Mouse (Mus musculus) retina, embryonic 14.5 days (tissue): ENCODE measurements around the gene Intu.

ENCODE experiments used
- DNase-seq: peaks from one replicate; pipeline ENCODE4 v3.0.0-alpha.2; 2015; ENCODE audit warnings: low spot score

The Intu gene

DNA sequence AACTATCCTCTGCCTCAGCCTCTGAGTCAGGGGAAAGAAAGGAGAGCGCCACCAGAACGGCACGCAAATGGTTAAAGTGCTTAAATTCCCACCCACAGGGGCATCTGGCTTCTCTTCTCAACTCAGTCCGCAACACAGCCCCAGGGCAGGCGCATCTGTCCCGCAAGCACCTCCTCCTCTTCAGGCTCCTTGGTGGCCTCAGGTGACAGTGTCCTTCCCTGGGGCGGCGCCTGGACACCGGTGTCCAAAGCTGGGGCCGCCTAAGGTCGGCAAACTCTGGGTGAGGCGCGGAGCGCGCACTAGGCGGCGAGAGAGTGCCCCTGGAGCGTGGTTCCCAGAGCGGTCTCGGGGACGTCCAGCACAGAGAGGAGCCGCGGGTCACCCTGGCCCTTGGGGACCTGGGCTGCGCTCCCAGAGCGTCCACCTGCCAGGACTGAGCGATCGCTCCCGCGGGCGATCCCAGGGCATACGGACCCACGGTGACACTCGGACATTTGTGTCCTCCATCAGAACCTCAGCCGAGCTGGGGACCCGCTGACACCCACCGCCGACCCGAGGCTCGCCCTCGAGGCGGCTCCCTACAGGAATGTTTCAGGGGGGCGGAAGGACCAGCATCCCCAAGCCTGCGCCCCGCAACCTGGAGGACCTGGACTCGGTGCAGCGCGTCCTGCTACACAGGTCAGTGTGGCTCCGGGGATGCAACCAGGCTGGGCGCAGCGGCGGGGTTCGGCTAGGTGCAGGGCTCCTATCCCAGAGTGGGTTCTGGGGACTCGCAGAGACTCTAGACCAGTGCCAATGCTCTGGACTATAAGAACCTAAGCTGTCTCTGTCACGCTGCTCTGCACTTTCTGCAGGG lies at the start of gene Intu:
Intu (plus strand) TSS at position 1 of the 856 bp plus-strand sequence.
- DNase-seq: peak; percentile 73

DNA sequence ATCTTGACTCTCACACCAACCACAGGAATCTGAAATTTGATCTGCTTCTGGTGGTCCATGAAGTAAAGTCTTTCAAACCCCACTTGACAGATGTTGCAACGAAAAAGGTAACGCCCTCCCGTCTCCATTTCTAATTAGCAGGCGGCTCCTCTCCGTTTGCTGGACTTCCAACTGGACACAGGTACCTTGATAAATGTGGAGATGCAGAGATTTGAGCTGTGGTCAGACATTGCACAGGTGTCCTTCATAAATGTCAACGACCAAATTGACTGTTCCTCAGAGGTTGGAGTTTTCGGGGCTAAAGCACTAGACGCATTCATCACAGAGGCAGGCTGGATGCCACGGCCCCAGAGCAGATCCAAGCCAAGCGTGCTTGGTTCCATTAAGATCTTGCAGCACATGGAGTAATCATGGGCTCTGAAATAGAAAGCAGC lies 47.8 kb upstream of the Intu start:
- no peak for DNase-seq

DNA sequence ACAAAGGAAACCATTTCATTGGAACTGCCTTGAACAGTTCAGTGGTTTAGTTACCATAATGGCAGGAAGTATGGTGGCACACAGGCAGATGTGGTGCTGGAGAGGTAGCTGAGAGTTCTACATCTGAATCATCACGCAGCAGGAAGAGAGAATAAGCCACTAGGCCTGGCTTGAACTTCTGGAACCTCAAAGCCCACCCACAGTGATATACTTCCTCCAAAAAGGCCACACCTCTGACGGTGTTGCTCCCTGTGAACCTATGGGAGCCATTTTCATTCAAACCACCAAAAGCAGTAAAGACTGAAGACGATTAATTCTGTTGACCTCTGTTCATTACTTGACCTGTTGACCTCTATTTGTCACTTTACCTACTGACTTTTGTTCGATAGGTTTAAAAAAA lies 43.7 kb upstream of the Intu start:
- DNase-seq: no peak

DNA sequence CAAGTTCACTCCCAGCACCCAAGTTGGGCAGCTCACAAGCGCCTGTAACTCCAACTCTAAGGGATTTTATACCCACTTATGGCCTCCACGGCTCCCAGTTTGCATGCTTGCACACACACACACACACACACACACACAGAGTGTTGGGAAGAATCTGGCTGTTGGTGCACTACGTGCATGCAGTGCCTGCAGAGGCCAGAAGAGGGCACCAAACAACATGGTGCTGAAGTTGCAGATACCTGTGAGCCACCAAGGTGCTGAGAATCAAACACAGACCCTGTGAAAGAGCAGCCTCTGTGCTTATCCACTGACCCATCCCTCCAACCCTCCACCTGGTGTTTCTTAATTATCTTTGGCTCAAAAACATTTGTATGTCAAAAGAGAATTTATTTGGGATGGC lies 39.3 kb upstream of the Intu start:
- no peak for DNase-seq

DNA sequence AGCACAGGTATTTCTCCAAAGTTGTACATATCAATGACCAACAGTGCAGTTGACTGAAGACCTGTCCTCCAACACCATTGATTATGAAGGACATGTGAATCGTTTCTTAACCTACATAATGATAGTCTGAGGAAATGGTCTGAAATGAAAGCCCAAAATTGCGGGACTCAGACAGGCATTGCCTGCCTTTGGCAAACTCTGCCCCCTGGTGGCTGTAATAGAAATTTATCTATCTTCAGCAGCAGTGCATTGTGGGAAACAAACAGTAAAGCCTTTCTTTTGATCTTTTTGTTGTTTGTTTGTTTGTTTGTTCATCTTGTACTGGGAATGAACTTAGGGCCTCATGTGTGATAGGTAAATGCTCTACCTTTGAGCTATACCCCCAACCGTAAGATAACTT lies 32.2 kb upstream of the Intu start:
- no peak for DNase-seq

DNA sequence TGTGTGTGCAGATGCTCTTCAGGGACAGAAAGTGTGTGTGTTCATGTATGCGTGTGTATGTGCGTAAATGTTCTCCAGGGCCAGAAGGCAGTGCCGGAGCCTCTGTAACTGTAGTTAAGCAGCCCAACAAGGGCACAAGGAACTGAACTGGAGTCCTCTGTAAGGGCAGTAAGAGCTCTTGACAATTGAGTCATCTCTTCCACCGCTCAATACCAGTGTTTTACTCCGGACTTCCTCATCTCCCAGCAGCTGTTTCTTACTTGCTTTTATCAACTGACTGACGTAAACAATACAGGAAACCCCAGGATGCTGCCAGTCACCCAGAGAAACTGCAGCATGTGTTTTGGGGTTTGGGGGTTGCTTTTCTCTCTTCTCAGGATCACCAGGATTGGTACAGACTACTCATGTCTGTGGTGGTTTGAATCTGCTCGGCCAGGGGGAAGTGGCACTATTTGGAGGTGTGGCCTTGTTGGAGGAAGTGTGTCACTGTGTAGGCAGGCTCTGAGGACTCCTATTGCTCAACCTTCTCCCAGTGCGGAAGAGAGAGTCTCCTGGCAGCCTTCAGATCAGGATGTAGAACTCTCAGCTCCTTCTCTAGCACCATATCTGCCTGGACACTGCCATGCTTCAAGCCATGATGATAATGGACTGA lies 30.8 kb upstream of the Intu start:
- DNase-seq: no peak

DNA sequence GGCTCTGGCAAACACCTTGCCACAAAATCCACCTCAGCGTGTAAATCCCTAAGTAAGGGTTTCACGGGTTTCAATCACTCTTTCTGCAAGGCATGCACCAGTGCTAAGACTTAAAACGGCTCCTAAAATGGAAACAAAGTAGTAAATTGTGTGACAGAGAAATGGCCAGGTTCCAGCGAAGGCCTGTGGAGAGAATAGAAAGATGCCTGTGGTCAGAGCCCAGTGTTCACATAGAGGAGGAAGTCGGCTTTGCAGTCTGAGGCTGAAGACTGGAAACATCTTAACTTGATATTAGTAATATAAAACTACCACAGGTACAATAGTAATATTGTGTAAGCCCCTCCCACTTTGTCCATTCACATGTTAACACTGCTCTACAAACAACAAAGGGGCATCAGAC lies 26.7 kb upstream of the Intu start:
- no peak for DNase-seq

DNA sequence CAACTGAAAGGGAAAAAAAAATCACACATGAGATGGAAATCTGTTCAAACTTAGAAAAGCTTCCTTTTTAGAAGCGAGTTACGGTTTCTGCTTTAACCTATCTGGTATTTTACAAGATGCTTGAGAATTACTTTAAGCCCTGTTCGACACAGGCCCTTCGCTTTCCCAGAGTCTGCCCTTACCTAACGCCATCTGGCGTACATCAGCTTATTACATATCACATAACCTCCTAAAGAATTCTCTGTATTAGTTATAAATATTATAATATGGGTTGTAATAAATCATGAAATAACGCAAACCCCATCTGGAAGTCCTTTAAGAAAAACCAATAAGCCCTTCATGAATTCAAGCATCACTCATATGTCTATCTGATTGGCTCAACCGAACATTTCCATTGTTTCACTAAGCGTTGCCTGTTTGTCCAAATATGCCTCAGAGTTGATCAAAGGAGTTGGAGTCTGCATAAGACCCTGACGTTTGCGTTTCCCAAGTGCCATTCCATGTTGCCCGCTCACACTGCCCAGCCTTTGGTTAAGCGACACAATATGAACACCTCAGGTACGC lies 25.6 kb upstream of the Intu start:
- no peak for DNase-seq

DNA sequence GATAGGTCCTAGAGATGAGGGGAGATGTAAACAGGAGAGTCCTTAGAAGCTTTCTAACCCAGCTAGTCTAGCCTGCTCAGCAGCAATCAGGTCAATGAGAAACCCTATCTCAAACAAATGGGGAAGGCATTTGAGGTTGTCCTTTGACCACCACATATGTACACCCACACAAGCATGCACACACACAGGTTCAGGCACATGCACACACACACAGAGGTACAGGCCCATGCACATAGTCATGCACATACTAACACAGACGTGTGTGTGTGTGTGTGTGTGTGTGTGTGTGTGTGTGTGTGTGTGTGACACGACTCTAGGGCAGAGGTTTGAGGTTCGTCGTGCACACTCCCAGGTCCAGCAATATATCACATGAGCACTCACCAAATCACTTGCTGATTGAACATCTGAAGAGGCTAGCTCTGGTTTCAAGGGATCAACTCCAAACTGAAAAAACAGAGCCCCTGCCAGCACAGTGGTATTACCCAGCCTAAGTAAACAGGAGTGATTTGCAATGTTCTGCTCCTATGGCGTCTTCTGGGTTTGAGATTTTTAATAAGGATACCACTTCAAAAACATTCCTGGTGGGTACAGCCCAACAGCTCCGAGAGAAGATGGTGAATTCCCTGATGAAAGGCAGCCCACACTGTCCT lies 22.0 kb upstream of the Intu start:
- DNase-seq: no peak

DNA sequence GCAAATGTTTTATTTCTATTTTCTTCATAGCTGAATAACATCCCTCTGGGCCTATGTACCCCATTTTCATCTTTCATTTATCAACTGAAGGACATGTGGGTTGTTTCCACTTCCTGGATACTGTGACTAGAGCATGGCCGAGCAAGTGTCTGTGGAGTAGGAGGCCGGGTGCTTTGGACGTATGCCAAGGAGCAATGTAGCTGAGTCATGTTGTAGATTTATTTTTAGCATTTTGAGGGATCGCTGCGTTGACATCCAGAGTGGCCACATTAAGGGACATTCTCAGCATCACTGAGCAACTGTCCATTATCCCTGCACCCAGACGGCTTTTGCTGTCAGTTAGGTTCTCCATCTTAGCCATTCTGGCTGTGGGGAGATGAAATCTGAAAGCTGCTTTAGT lies 20.5 kb upstream of the Intu start:
- DNase-seq: no peak

DNA sequence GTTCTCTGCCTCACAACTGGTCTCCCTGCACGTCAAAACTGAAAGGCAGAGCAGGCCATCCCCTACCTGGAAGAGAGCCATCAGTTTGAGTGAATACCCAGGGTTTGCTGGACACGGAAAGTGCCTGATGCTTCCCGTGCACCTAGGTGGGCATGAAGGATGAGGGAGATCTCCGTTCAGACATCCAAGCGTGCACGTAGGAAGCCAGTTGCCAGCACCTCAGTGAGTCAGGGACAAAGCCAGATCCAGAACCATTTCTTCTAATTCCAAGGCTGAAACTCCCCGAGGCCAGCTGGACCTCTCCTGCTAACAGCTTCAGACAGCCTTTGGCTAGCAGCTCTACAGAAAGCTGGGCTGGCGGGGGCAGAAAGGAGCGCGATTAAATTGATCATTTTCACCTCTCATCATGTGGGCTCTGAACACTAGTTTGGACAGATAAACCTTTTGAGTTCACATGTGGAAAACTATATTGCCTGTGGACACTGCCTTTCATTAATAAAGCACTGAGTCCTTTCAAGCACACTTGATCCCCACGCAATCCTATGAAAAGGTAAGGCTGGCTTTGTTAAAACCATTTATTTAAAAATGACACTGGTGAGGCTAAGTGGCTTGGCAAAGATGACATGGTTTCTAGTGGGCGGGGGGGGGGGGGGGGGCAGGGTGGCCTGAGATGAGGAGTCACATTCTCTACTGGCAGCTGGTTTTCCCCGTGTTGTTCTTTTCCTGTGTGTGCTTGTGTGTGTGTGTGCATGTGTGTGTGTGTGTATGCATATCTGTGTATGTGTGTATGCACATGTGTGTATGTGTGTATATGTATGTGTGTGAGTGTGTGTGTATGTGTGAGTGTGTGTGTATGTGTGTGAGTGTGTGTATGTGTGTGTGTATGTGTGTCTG lies 17.9 kb upstream of the Intu start:
- DNase-seq: no peak

DNA sequence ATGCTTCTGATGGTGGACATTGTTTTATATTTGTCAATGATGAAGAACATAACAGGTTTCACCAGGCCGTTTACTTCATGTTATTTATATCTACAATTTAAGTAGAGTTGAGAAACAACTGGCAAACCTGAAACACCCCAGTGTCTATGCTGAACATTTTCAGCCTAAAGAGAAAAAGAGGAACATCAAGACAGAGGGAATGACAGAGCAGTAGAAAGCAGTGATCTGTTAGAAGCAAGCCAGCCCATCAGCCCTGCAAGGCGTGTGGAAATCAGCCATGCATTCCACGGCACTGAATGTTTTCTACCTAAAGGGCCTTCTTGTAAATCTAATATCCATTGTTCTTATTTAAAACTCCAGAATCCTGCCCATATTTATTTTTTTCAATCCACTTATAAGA lies 12.8 kb upstream of the Intu start:
- DNase-seq: no peak

DNA sequence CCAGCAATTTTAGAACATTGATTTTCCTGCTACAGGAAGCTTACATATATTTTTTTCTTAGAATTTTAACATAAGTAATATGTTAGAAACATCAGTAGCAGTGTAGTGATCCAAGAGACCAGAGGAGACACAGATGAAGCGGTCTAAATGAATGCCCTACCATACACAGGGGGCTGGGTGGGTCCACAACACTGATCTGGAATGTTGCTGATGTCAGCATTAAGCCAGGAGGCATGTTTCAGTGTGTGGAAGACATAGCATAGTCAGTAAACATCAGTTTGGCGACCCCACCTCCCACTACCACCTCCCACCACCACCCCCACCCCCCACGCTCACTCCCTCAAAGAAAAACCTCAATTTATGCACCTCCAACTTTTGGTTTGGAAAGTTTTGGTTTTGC lies 11.5 kb upstream of the Intu start:
- no peak for DNase-seq

DNA sequence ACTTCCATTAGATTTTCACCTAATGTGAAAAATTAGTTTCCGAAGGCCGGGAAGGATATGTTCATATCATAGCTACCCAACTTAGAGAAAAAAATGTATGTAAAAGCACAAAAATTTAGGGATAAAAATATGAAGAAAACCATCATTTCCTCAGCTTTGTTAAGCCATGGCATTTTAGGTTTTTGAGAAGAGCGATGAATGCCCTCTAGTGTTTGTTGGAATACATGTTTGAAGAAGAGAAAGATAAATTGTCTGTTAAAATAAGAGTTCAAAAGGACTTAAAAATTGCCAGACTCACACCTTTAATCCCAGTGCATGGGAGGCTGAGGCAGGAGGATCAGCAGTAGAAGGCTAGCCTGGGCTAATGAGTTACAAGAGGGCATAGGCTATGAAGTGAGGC lies 10.5 kb upstream of the Intu start:
- DNase-seq: no peak

DNA sequence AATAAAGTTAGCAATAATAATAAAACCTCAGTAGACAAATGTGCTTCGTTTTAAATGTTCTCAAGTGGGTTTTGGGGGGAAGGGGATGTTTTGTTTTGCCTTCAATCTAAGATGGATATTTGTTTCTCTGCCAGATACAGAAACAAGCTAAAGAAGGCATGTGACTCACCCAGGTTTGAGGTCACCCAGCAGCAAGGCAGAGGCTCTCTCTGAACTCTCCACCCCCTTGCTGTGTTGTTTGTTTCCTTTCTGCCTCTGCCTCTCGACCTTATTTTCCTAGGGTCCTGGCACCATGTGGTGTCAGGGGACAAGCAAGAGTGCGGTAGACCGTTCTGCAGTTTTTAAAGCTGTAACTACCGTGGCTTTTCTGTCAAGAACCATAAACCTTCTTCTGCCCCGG lies 8.6 kb upstream of the Intu start:
- DNase-seq: no peak

DNA sequence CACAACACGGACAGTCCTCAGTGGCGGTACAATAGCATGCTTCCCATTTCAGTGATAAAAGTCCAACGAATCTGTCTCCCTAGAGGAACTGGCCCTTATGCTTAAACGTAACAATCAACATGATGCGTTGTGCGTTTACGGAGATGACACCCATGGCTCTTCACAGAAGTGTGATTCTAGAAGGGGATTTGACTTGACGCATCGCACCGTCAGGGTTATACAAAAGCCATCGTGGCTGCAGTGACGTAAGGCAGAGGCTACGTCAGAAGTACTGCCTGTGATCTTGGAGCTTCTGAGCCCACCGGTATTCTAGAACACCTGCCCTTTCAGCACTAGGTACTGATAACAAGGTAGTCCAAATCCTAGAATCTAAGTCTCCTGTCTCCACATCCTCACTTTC lies 8.2 kb upstream of the Intu start:
- no peak for DNase-seq

DNA sequence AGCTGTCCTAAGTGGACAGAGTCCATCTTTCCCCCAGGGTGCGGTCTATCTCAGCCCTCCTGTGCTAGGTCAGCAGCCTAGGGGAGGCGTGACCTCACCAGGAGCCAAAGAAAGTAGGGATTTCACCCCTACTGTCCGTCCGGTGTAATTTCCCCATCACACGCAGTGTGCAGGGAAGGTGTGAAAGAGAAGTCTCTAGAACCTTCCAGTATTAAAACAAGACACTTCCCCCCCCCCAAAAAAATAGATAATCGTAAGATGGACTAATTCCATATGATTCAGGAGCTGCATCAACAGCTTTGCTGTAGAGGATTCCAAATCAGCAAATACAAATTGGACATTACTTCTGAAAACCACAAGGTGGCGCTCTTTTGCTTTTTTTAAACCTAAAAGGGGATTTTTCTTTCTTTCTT lies 7.7 kb upstream of the Intu start:
- DNase-seq: peak; percentile 82

DNA sequence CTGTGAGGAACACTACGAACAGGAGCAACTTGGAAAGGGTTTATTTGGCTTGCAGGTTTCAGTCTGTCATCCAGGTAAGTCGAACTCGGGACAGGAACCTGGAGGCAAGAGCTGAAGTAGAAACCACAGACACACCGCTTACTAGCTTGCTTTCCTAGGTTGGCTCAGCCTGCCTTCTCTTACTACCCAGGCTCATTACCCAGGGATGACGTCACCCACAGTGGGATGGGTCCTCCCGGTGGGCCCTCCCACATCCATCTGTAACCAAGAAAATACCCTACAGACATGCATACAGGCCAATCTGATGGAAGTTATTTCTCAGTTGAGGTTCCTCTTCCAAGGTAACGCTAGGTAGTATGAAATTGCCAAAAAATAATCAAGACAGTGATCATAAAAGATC lies 6.2 kb upstream of the Intu start:
- DNase-seq: no peak

DNA sequence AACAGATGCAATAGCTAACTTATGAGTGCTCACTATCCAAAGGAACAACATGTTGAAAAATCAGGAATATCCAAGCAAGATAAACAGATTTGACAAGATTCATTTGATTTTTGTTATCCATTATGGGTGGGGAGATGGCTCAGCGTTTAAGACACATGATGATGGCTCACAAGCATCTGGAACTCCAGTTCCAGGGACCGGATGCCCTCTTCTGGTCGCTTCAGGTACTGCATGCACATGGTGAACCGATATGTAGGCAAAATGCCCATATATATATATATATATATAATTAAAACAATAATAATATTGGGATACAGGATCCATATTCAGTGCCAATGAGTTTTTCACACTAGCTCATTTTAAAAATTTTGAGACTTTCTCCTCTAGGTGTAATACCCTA lies 5.7 kb upstream of the Intu start:
- DNase-seq: peak; percentile 82

DNA sequence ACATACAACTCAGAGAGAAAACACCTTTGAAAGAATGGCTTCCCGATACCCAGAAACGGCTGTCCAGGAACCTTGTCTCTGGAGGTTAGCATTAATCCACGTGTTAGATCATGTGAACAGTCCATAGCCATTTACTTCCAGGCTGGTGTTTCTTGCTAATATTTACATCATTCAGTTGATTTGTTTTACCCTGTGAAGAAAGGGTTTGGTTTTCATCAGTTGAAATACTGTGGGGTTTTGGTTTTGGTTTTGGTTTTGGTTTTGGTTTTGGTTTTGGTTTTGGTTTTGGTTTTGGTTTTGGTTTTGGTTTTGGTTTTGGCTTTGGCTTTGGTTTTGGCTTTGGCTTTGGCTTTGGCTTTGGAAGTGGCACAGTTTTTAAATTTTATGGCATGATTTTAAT lies 5.0 kb upstream of the Intu start:
- DNase-seq: no peak

DNA sequence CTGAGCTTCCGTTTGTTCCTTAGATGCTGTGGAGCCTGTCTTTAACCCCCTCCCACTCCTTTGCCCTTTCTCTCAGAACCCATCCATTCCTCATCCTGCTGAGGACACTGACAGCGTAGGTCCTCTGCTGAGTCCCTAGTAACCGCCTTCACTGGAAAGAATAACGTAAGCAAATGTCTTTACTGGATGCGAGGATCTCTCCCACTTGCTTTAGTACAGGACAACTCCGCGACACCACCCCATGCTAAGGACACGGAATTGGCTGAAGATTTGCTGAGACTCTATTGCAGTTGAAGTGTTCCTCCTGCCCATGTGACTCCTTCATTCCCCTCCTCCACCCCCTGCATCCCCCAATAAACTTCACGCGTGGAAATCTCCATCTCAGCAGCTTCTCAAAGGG lies 3.9 kb upstream of the Intu start:
- no peak for DNase-seq
